Mouse (Mus musculus) bone marrow macrophage, adult 2 months (primary cell): Measurements from ENCODE around the gene Manea.

Experiments used
- CTCF ChIP-seq: IDR thresholded peaks from 2 replicates; pipeline ENCODE4 v1.5.1; 2012; ENCODE audit warnings: low read depth, mild to moderate bottlenecking, low read length, moderate library complexity
- POLR2A ChIP-seq: IDR thresholded peaks from 2 replicates; pipeline ENCODE4 v1.6.1; 2012; ENCODE audit warnings: mild to moderate bottlenecking, low read depth, low read length, borderline replicate concordance

- TF ChIP-seq CTCF (no peak), POLR2A (no peak)
Measured at GRCm38 (mm10) chr4:26345741-26346442, 799 bp downstream of the Manea start.
